Mouse (Mus musculus) spleen, adult 2 months (tissue): ENCODE results near the gene Psmc3ip. TPM values are rescaled to one million over a fixed set of nuclear protein-coding genes. Genes with fewer than 3 reads are reported as not detected.

Source experiments
- DNase-seq, 2 experiments: peaks; one replicate each; pipeline versions ENCODE4 v3.0.0 to v3.0.0-alpha.2; 2012 to 2021; ENCODE audit warnings: low spot score in 2 of 2, low read depth in 1 of 2
- H3K27ac ChIP-seq: fragments of 200-500 bp; 2 replicates; pipeline ENCODE4 v1.5.1; 2012; ENCODE audit warnings: low read length, inconsistent platforms; ENCODE audit not compliant: insufficient read depth
- H3K27me3 ChIP-seq: fragments of 200-500 bp; 2 replicates; pipeline ENCODE4 v1.6.1; 2012; ENCODE audit warnings: mild to moderate bottlenecking, moderate library complexity, low read length, inconsistent platforms; ENCODE audit not compliant: control insufficient read depth, insufficient read depth
- H3K36me3 ChIP-seq: fragments of 200-500 bp; 2 replicates; pipeline ENCODE4 v1.6.1; 2012; ENCODE audit warnings: mild to moderate bottlenecking, low read length, inconsistent platforms; ENCODE audit not compliant: control insufficient read depth, insufficient read depth
- H3K4me1 ChIP-seq: fragments of 200-500 bp; 2 replicates; pipeline ENCODE4 v1.6.1; 2011; ENCODE audit warnings: inconsistent platforms; ENCODE audit not compliant: control insufficient read depth, insufficient read depth, insufficient read length
- H3K4me3 ChIP-seq: fragments of 200-500 bp; 2 replicates; pipeline ENCODE4 v1.5.1; 2011; ENCODE audit warnings: mild to moderate bottlenecking, inconsistent platforms; ENCODE audit not compliant: insufficient read depth, insufficient read length; ENCODE audit errors: extremely low read depth
- CTCF ChIP-seq: fragments of 200-500 bp; IDR thresholded peaks from 2 replicates; pipeline ENCODE4 v1.5.1; 2011; ENCODE audit warnings: mild to moderate bottlenecking, inconsistent platforms; ENCODE audit not compliant: insufficient read depth, insufficient read length, insufficient replicate concordance; ENCODE audit errors: extremely low read depth
- POLR2A ChIP-seq: fragments of 200-500 bp; IDR thresholded peaks from 2 replicates; pipeline ENCODE4 v1.6.1; 2011; ENCODE audit warnings: low read depth, low read length, inconsistent platforms
- WGBS: fragments of 180-500 bp; shearing (Covaris S2); methylation state at CpG from one replicate; pipeline ENCODE4 v1.1.7; 2018; 5-methylcytosine and 5-hydroxymethylcytosine counted together
- polyA plus RNA-seq: library from polyadenylated mRNA; depleted of rRNA; stranded (reverse); fragments of >200 nt; gene quantifications from 2 replicates; pipeline ENCODE4 v1.2.3, GENCODE M21; 2012

Psmc3ip gene
- polyA plus RNA-seq, 1 experiment = 0.90 TPM

DNA sequence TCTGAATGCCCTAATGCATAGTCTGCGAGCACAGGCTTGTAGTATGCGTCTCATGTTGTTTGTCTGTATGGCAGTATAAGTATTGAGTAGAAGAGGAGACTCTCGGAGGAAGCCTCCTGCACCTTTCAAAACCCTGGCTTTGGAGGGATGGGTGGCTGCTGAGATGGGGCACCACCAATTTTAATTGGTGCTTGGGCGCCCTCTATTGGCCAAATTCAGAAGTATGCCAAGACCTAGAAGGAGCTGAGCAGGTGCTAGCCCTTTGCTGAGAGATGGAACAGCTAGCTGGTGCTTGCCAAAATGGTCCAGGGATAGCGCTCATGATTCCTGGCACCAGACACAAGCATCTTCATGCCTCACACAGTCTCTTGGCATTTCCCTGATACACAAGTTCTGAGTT, 37.4 kb downstream of the Psmc3ip start:
- peak; percentile 67 to 84 for DNase-seq
- 27% methylated on average over 5 of the region's 5 CpGs for WGBS
- TF ChIP-seq POLR2A = no peak
- TF ChIP-seq CTCF = peak; percentile 71; the same call in 1 of the 2 replicates
- Histone ChIP-seq H3K27me3 (no peaks in the 10 kb centered on the region), H3K4me3 (no peak overlapping the region), H3K27ac (no peak overlapping the region), H3K36me3 (peaks cover 12% of the 10 kb centered on the region), H3K4me1 (peaks cover 9% of the 10 kb centered on the region; the same call in 1 of the 2 replicates)

GRCm38 (mm10) chr11:101056885-101057284, 38.4 kb downstream of the Psmc3ip start:
- peaks cover 12% of the 10 kb centered on the region for H3K36me3 ChIP-seq
- TF ChIP-seq CTCF (no peak), POLR2A (no peak)
- H3K27me3 ChIP-seq = no peaks in the 10 kb centered on the region
- H3K27ac ChIP-seq = peak overlapping the region; percentile 0; the same call in 1 of the 2 replicates
- no peak overlapping the region for H3K4me3 ChIP-seq
- H3K4me1 ChIP-seq = peaks cover 2% of the 10 kb centered on the region; the same call in 1 of the 2 replicates
- no peak for DNase-seq
- 84% methylated on average over 8 of the region's 8 CpGs for WGBS

GRCm38 (mm10) chr11:101055418-101055817, 39.8 kb downstream of the Psmc3ip start:
- 88% methylated on average over 14 of the region's 14 CpGs for WGBS
- no peak for TF ChIP-seq POLR2A
- TF ChIP-seq CTCF = no peak
- no peaks in the 10 kb centered on the region for H3K27me3 ChIP-seq
- H3K4me1 ChIP-seq = no peaks in the 10 kb centered on the region; the same call in 1 of the 2 replicates
- H3K36me3 ChIP-seq = peaks cover 12% of the 10 kb centered on the region
- no peak overlapping the region for H3K27ac ChIP-seq
- DNase-seq = no peak
- no peak overlapping the region for H3K4me3 ChIP-seq

- H3K27ac ChIP-seq = no peak overlapping the region
- peaks cover 14% of the 10 kb centered on the region for H3K36me3 ChIP-seq
- no peak overlapping the region for H3K4me3 ChIP-seq
- 98% methylated on average over 1 of the region's 1 CpGs for WGBS
- DNase-seq = no peak
- no peaks in the 10 kb centered on the region; the same call in 1 of the 2 replicates for H3K4me1 ChIP-seq
- H3K27me3 ChIP-seq = no peaks in the 10 kb centered on the region
- TF ChIP-seq POLR2A (no peak), CTCF (peak; percentile 18; the same call in 1 of the 2 replicates)
Measured at GRCm38 (mm10) chr11:101053974-101054373, 41.3 kb downstream of the Psmc3ip start.

DNA sequence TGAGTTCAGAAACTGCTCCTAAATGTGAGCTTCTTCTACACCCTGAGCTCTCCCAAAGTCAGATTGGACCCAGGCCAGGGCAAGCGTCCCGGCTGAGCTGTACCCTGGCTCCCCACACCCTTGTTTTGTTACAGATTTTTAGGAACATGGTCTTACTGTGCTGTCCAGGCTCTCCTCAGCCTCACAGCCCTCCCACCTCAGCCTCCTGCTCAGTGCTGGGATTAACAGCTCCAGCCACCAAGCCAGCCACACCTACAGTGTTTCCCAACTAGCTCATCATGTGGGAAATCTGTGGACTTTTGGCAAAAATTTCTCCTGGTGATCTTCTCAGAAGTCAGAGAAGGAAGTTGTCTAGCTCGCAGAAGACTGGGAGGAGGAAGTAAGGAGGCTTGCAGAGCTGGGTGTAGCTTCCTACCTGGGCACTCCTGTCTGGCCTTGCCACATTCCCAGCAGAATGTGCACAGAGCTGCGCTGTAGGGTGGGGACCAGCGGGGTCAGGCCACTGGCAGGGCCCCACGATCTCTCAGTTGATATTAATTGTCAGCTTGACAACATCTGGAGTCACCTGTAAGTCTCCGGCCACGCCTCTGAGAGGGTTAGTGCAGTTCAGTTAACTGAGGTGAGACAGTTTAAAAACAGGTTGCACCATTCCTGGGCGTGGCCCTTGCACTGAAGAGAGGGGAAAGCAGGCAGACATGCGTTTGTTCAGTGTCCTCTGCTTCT, 42.3 kb downstream of the Psmc3ip start:
- Histone ChIP-seq H3K4me1 (no peaks in the 10 kb centered on the region; the same call in 1 of the 2 replicates), H3K27me3 (no peaks in the 10 kb centered on the region), H3K4me3 (no peak overlapping the region), H3K27ac (no peak overlapping the region), H3K36me3 (peaks cover 20% of the 10 kb centered on the region)
- DNase-seq = no peak
- TF ChIP-seq CTCF (no peak), POLR2A (no peak)
- 51% methylated on average over 10 of the region's 10 CpGs for WGBS

DNA sequence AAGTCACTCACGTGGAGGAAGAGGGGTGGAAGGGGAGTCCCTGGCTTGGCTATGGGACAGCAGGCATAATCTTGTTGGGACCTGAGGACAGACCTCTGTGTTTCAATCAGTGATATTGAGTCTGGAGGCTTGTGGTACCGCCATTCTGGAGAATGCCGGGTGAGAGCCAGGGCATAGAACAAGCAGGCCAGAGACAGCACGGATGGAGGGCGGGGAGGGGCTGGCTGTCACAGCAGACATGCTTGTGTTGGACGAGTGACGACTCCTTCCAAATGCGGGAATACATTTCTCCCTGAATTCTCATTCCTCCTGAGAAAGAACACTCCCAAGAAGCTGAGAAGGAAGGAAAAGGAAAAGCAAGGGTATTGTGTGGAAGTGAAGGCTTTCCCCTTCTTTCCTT, 43.6 kb downstream of the Psmc3ip start:
- no peaks in the 10 kb centered on the region; the same call in 1 of the 2 replicates for H3K4me1 ChIP-seq
- no peak overlapping the region for H3K27ac ChIP-seq
- H3K36me3 ChIP-seq = peaks cover 14% of the 10 kb centered on the region

DNA sequence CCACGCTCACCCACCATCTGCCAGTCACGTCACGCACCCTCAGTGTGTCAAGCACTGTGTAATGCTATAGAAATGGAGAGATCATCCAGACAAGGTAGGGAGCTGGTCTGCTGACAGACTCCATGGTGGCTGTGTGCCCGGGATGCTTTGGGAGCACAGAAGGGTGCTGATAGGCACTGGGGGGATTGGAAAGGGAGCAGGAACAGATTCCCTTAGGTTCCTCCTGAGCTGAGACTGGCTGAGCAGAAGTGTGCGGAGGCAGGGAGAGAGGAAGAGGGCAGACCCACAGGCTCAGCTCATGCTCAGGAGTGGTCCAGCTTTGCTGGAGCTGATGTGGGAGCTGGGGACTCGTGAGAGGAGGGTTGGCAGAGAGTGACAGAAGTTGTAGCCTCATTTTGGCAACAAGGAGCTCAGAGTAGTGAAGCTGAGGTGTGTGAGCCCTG, 44.2 kb downstream of the Psmc3ip start:
- H3K4me3 ChIP-seq = no peak overlapping the region
- H3K36me3 ChIP-seq = peaks cover 14% of the 10 kb centered on the region
- TF ChIP-seq POLR2A (no peak), CTCF (no peak)
- 85% methylated on average over 6 of the region's 6 CpGs for WGBS
- no peak for DNase-seq
- no peak overlapping the region for H3K27ac ChIP-seq
- peaks cover 3% of the 10 kb centered on the region; the same call in 1 of the 2 replicates for H3K4me1 ChIP-seq
- H3K27me3 ChIP-seq = no peaks in the 10 kb centered on the region

More for the DNA sequence above, 43.6 kb downstream of the Psmc3ip start:
- 94% methylated on average over 8 of the region's 8 CpGs for WGBS
- no peak overlapping the region for H3K4me3 ChIP-seq
- DNase-seq = no peak
- no peaks in the 10 kb centered on the region for H3K27me3 ChIP-seq
- no peak for TF ChIP-seq POLR2A
